Mouse (Mus musculus) ES-E14 (cell line): ENCODE results near the gene Inhbc.

Experiments
- CHD2 ChIP-seq: IDR thresholded peaks from 2 replicates; pipeline ENCODE4 v1.6.1; 2014; ENCODE audit warnings: mild to moderate bottlenecking, low read depth, low read length, inconsistent platforms
- MAFK ChIP-seq: IDR thresholded peaks from 2 replicates; pipeline ENCODE4 v1.6.1; 2014; ENCODE audit warnings: mild to moderate bottlenecking, low read depth, low read length, inconsistent platforms; ENCODE audit not compliant: insufficient read depth
- ZC3H11A ChIP-seq: IDR thresholded peaks from 2 replicates; pipeline ENCODE4 v1.6.1; 2012; ENCODE audit warnings: low read depth, mild to moderate bottlenecking, inconsistent platforms, low read length, borderline replicate concordance

- TF ChIP-seq MAFK, result no peak
- no peak for TF ChIP-seq ZC3H11A
- TF ChIP-seq CHD2, result no peak
These were observed 19.5 kb downstream of the Inhbc start for GRCm38 (mm10) chr10:127350594-127351284.
